Mouse (Mus musculus) spleen, adult 2 months (tissue): ENCODE measurements around the gene Sh3tc1.

ENCODE experiments used
- CTCF ChIP-seq: fragments of 200-500 bp; IDR thresholded peaks from 2 replicates; pipeline ENCODE4 v1.5.1; 2011; ENCODE audit warnings: mild to moderate bottlenecking, inconsistent platforms; ENCODE audit not compliant: insufficient read depth, insufficient read length, insufficient replicate concordance; ENCODE audit errors: extremely low read depth
- POLR2A ChIP-seq: fragments of 200-500 bp; IDR thresholded peaks from 2 replicates; pipeline ENCODE4 v1.6.1; 2011; ENCODE audit warnings: low read depth, low read length, inconsistent platforms

- no peak for TF ChIP-seq CTCF
- no peak for TF ChIP-seq POLR2A
Measured at GRCm38 (mm10) chr5:35671474-35671891, 68.3 kb downstream of the Sh3tc1 start.
